Mouse (Mus musculus): ENCODE measurements at regions not wholly inside any gene's neighbourhood (a gene's known extent, or its start where the extent isn't known, plus 50 kb on each side); places are given as distances from the start of the nearest gene placed in this dataset.

- 0 out of 2 replicates have a peak, but pooled peaks cover 4% of the 10 kb centered on the region for H3K9me3 ChIP-seq (ENCODE audit: low read length)
- no peak overlapping the region for H3K4me3 ChIP-seq (replicated peaks; ENCODE audit: low read length)
- H3K4me1 ChIP-seq (replicated peaks; ENCODE audit: low read depth, low read length), result peaks cover 5% of the 10 kb centered on the region; the same call in 1 of the 2 replicates
- TF ChIP-seq POU5F1 (IDR thresholded peaks at IDR 0.05; ENCODE audit: borderline replicate concordance, low read length), result no peak
- TF ChIP-seq NANOG (IDR thresholded peaks at IDR 0.05; ENCODE audit: borderline replicate concordance, low read length), result no peak
- TF ChIP-seq CTCF (conservative IDR thresholded peaks at IDR 0.05; ENCODE audit: low read length), result no peak
- no peaks in the 10 kb centered on the region for H3K36me3 ChIP-seq (ENCODE audit: insufficient read depth, low read length)
- H3K27me3 ChIP-seq (ENCODE audit: insufficient read depth, low read length), result peaks cover 27% of the 10 kb centered on the region
Observed at GRCm38 (mm10) chr13:46222031-46222430, 51.5 kb upstream of the Stmnd1 start.

- H3K4me1 ChIP-seq (replicated peaks; ENCODE audit: low read depth, low read length), result peaks cover 5% of the 10 kb centered on the region; the same call in 1 of the 2 replicates
- TF ChIP-seq POU5F1 (IDR thresholded peaks at IDR 0.05; ENCODE audit: borderline replicate concordance, low read length) (no peak), CTCF (conservative IDR thresholded peaks at IDR 0.05; ENCODE audit: low read length) (no peak), NANOG (IDR thresholded peaks at IDR 0.05; ENCODE audit: borderline replicate concordance, low read length) (no peak)
- no peaks in the 10 kb centered on the region for H3K9me3 ChIP-seq (ENCODE audit: low read length)
- peaks cover 27% of the 10 kb centered on the region for H3K27me3 ChIP-seq (ENCODE audit: insufficient read depth, low read length)
- no peaks in the 10 kb centered on the region for H3K36me3 ChIP-seq (ENCODE audit: insufficient read depth, low read length)
- peak overlapping the region; percentile 50 for H3K4me3 ChIP-seq (replicated peaks; ENCODE audit: low read length)
Observed at GRCm38 (mm10) chr13:46218101-46218701, 55.3 kb upstream of the Stmnd1 start.

GRCm38 (mm10) chr13:46216954-46217838, 56.3 kb upstream of the Stmnd1 start:
- Histone ChIP-seq H3K9me3 (ENCODE audit: low read length) (no peaks in the 10 kb centered on the region), H3K4me3 (replicated peaks; ENCODE audit: low read length) (no peak overlapping the region), H3K4me1 (replicated peaks; ENCODE audit: low read depth, low read length) (peaks cover 5% of the 10 kb centered on the region; the same call in 1 of the 2 replicates), H3K27me3 (ENCODE audit: insufficient read depth, low read length) (peaks cover 27% of the 10 kb centered on the region), H3K36me3 (ENCODE audit: insufficient read depth, low read length) (no peaks in the 10 kb centered on the region)
- TF ChIP-seq NANOG (IDR thresholded peaks at IDR 0.05; ENCODE audit: borderline replicate concordance, low read length) (no peak), CTCF (conservative IDR thresholded peaks at IDR 0.05; ENCODE audit: low read length) (no peak), POU5F1 (IDR thresholded peaks at IDR 0.05; ENCODE audit: borderline replicate concordance, low read length) (no peak)

- Histone ChIP-seq H3K36me3 (ENCODE audit: insufficient read depth, low read length) (no peaks in the 10 kb centered on the region), H3K4me3 (replicated peaks; ENCODE audit: low read length) (no peak overlapping the region), H3K4me1 (replicated peaks; ENCODE audit: low read depth, low read length) (no peaks in the 10 kb centered on the region), H3K9me3 (ENCODE audit: low read length) (peaks cover 13% of the 10 kb centered on the region), H3K27me3 (ENCODE audit: insufficient read depth, low read length) (no peaks in the 10 kb centered on the region)
- TF ChIP-seq POU5F1 (IDR thresholded peaks at IDR 0.05; ENCODE audit: borderline replicate concordance, low read length), result no peak
- no peak for TF ChIP-seq NANOG (IDR thresholded peaks at IDR 0.05; ENCODE audit: borderline replicate concordance, low read length)
- no peak for TF ChIP-seq CTCF (conservative IDR thresholded peaks at IDR 0.05; ENCODE audit: low read length)
Observed at GRCm38 (mm10) chr13:46203551-46203950, 70.0 kb upstream of the Stmnd1 start.

GRCm38 (mm10) chr13:46202586-46202985, 70.9 kb upstream of the Stmnd1 start:
- no peaks in the 10 kb centered on the region for H3K36me3 ChIP-seq (ENCODE audit: insufficient read depth, low read length)
- H3K4me1 ChIP-seq (replicated peaks; ENCODE audit: low read depth, low read length), result no peaks in the 10 kb centered on the region
- TF ChIP-seq POU5F1 (IDR thresholded peaks at IDR 0.05; ENCODE audit: borderline replicate concordance, low read length) (no peak), CTCF (conservative IDR thresholded peaks at IDR 0.05; ENCODE audit: low read length) (no peak), NANOG (IDR thresholded peaks at IDR 0.05; ENCODE audit: borderline replicate concordance, low read length) (no peak)
- H3K4me3 ChIP-seq (replicated peaks; ENCODE audit: low read length), result no peak overlapping the region
- no peaks in the 10 kb centered on the region for H3K27me3 ChIP-seq (ENCODE audit: insufficient read depth, low read length)
- H3K9me3 ChIP-seq (ENCODE audit: low read length), result peaks cover 4% of the 10 kb centered on the region; the same call in 1 of the 2 replicates

GRCm38 (mm10) chr13:46201029-46201599, 72.4 kb upstream of the Stmnd1 start:
- TF ChIP-seq CTCF (conservative IDR thresholded peaks at IDR 0.05; ENCODE audit: low read length), result no peak
- no peak for TF ChIP-seq NANOG (IDR thresholded peaks at IDR 0.05; ENCODE audit: borderline replicate concordance, low read length)
- no peak for TF ChIP-seq POU5F1 (IDR thresholded peaks at IDR 0.05; ENCODE audit: borderline replicate concordance, low read length)
- Histone ChIP-seq H3K4me1 (replicated peaks; ENCODE audit: low read depth, low read length) (no peaks in the 10 kb centered on the region), H3K27me3 (ENCODE audit: insufficient read depth, low read length) (no peaks in the 10 kb centered on the region), H3K36me3 (ENCODE audit: insufficient read depth, low read length) (no peaks in the 10 kb centered on the region), H3K9me3 (ENCODE audit: low read length) (no peaks in the 10 kb centered on the region), H3K4me3 (replicated peaks; ENCODE audit: low read length) (no peak overlapping the region)

GRCm38 (mm10) chr13:46193131-46193530, 80.4 kb upstream of the Stmnd1 start:
- Histone ChIP-seq H3K27me3 (ENCODE audit: insufficient read depth, low read length) (no peaks in the 10 kb centered on the region), H3K4me1 (replicated peaks; ENCODE audit: low read depth, low read length) (no peaks in the 10 kb centered on the region), H3K36me3 (ENCODE audit: insufficient read depth, low read length) (no peaks in the 10 kb centered on the region), H3K9me3 (ENCODE audit: low read length) (no peaks in the 10 kb centered on the region), H3K4me3 (replicated peaks; ENCODE audit: low read length) (no peak overlapping the region)
- TF ChIP-seq NANOG (IDR thresholded peaks at IDR 0.05; ENCODE audit: borderline replicate concordance, low read length), result no peak
- TF ChIP-seq POU5F1 (IDR thresholded peaks at IDR 0.05; ENCODE audit: borderline replicate concordance, low read length), result no peak
- no peak for TF ChIP-seq CTCF (conservative IDR thresholded peaks at IDR 0.05; ENCODE audit: low read length)

GRCm38 (mm10) chr13:46189726-46190125, 83.8 kb upstream of the Stmnd1 start:
- Histone ChIP-seq H3K4me3 (replicated peaks; ENCODE audit: low read length) (no peak overlapping the region), H3K36me3 (ENCODE audit: insufficient read depth, low read length) (no peaks in the 10 kb centered on the region), H3K4me1 (replicated peaks; ENCODE audit: low read depth, low read length) (no peaks in the 10 kb centered on the region), H3K9me3 (ENCODE audit: low read length) (no peaks in the 10 kb centered on the region), H3K27me3 (ENCODE audit: insufficient read depth, low read length) (no peaks in the 10 kb centered on the region)
- TF ChIP-seq POU5F1 (IDR thresholded peaks at IDR 0.05; ENCODE audit: borderline replicate concordance, low read length) (no peak), NANOG (IDR thresholded peaks at IDR 0.05; ENCODE audit: borderline replicate concordance, low read length) (no peak), CTCF (conservative IDR thresholded peaks at IDR 0.05; ENCODE audit: low read length) (no peak)
